Mouse (Mus musculus): ENCODE data around the gene P2rx5. TPM values are rescaled to one million over a fixed set of nuclear protein-coding genes. Genes with fewer than 3 reads are reported as not detected.

Gene P2rx5
- total RNA-seq, 2 experiments from 2014 or later, result 0.24 to 0.76 TPM

GRCm38 (mm10) chr11:73213956-73214355 lies 53.7 kb downstream of the P2rx5 start:
- DNase-seq (ENCODE audit: low spot score in 2 of 2), result no peak
- intact Hi-C loops (cut with DNase I), result no loop called here

DNA sequence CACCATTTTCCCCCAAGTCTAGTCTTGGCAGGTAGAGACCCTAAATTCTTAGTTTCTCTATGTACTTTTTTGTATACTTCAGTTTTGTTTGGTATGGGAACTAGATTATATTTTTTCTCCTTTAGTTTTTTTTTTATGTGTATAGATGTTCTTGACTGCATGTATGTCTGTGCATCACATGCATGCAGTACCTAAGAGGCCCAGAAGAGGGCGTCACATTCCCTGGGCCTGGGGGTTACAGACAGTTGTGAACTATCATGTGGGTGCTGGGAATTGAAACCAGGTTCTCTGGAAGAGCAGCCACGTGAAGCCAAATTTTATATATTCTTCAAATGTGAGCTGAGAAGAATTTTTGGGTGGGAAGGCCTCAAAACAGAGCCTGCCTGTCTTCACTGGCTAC lies 59.5 kb downstream of the P2rx5 start:
- DNase-seq (ENCODE audit: low spot score in 2 of 2), result no peak
- intact Hi-C loops (cut with DNase I), result no loop called here

GRCm38 (mm10) chr11:73220651-73221050 lies 60.4 kb downstream of the P2rx5 start:
- DNase-seq (ENCODE audit: low spot score in 2 of 2), result no peak
- intact Hi-C loops (cut with DNase I), result no loop called here

Other genes with a start within 250 kb of the P2rx5 start
- gene Atp2a3, start 199.3 kb upstream of the P2rx5 start, total RNA-seq (2021), result 1 to 10 TPM; 7.9 to 8.5 TPM
- gene P2rx1, start 161.3 kb upstream of the P2rx5 start, total RNA-seq (2021), result 1 to 10 TPM; 1.2 to 1.3 TPM
- gene Camkk1, start 141.4 kb upstream of the P2rx5 start, total RNA-seq (2021), result 10 to 100 TPM; 47.2 to 53.4 TPM
- 1 to 10 TPM; 8.0 to 9.7 TPM for gene Ncbp3, start 112.6 kb upstream of the P2rx5 start, total RNA-seq (2021)
- under 1 TPM; 0.53 to 0.55 TPM for gene Itgae, start 69.8 kb upstream of the P2rx5 start, total RNA-seq (2021)
- under 1 TPM; 0.40 to 0.61 TPM for gene Haspin, start 22.1 kb upstream of the P2rx5 start, total RNA-seq (2021)
- 10 to 100 TPM; 67.0 to 70.3 TPM for gene Emc6, start 16.6 kb downstream of the P2rx5 start, total RNA-seq (2021)
- 10 to 100 TPM; 14.5 to 16.3 TPM for gene Tax1bp3, start 16.7 kb downstream of the P2rx5 start, total RNA-seq (2021)
- 10 to 100 TPM; 15.5 to 18.9 TPM for gene Ctns, start 38.6 kb downstream of the P2rx5 start, total RNA-seq (2021)
- gene Shpk, start 39.0 kb downstream of the P2rx5 start, total RNA-seq (2021), result 1 to 10 TPM; 2.2 TPM
- under 1 TPM; 0.13 to 0.42 TPM for gene Trpv1, start 73.9 kb downstream of the P2rx5 start, total RNA-seq (2021)
- under 1 TPM; 0.17 to 0.35 TPM for gene Trpv3, start 107.0 kb downstream of the P2rx5 start, total RNA-seq (2021)
- 1 to 10 TPM; 3.2 to 4.0 TPM for gene Aspa, start 169.2 kb downstream of the P2rx5 start, total RNA-seq (2021)
- not detected for gene Gm49340, start 169.3 kb downstream of the P2rx5 start, total RNA-seq (2021)
- gene Spata22, start 169.3 kb downstream of the P2rx5 start, total RNA-seq (2021), result not detected
- not detected for gene Olfr20, start 190.4 kb downstream of the P2rx5 start, total RNA-seq (2021)
- gene Olfr376, start 210.8 kb downstream of the P2rx5 start, total RNA-seq (2021), result not detected
- not detected for gene Olfr1, start 239.2 kb downstream of the P2rx5 start, total RNA-seq (2021)

Measured in left cerebral cortex, postnatal 14 days (tissue).